Mouse (Mus musculus) megakaryocyte, adult 5-6 weeks (primary cell): ENCODE data around the gene Actl10. TPM values are rescaled to one million over a fixed set of nuclear protein-coding genes. Genes with fewer than 3 reads are reported as not detected.

Source experiments
- ATAC-seq: 2 replicates; pipeline ENCODE4 v1.8.0; 2016; ENCODE audit warnings: mild to moderate bottlenecking, inconsistent platforms; ENCODE audit not compliant: poor library complexity, severe bottlenecking
- total RNA-seq, 2 experiments: library from RNA; stranded (forward) in 1 of 2; stranded (reverse) in 1 of 2; fragments of 153-499, 151-499 nt in 1 of 2; fragments of 221-1000, 200-1000 nt in 1 of 2; gene quantifications; 2 replicates each; pipeline versions ENCODE4 v1.2.3 to v1.2.4; 2015 to 2017

Actl10 gene
- total RNA-seq, 2 experiments from 2014 or later: 0.11 to 0.15 TPM

GRCm38 (mm10) chr2:154580586-154580985 is 29.0 kb downstream of the Actl10 start:
- no peak for ATAC-seq

GRCm38 (mm10) chr2:154581421-154581820 is 29.8 kb downstream of the Actl10 start:
- ATAC-seq: no peak

GRCm38 (mm10) chr2:154583906-154584872 is 32.6 kb downstream of the Actl10 start:
- ATAC-seq: no peak

- ATAC-seq: no peak
Measured at GRCm38 (mm10) chr2:154584931-154585601, 33.5 kb downstream of the Actl10 start.

- peak; percentile 80 for ATAC-seq
Measured at GRCm38 (mm10) chr2:154586405-154586804, 34.8 kb downstream of the Actl10 start.

- no peak for ATAC-seq
Measured at GRCm38 (mm10) chr2:154589051-154589450, 37.5 kb downstream of the Actl10 start.

- ATAC-seq: no peak
Measured at GRCm38 (mm10) chr2:154591239-154591638, 39.7 kb downstream of the Actl10 start.

- ATAC-seq: peak; percentile 80
Measured at GRCm38 (mm10) chr2:154593025-154593424, 41.4 kb downstream of the Actl10 start.

GRCm38 (mm10) chr2:154595775-154596174 is 44.2 kb downstream of the Actl10 start:
- ATAC-seq: no peak

- peak; percentile 86 for ATAC-seq
Measured at GRCm38 (mm10) chr2:154597399-154597798, 45.8 kb downstream of the Actl10 start.

- no peak for ATAC-seq
Measured at GRCm38 (mm10) chr2:154600586-154600985, 49.0 kb downstream of the Actl10 start.

- ATAC-seq: no peak
Measured at GRCm38 (mm10) chr2:154601324-154601723, 49.7 kb downstream of the Actl10 start.

Other genes starting within 250 kb of the Actl10 start
- gene Bpifb9b, start 244.5 kb upstream of the Actl10 start, total RNA-seq (2015): not detected in 2 replicates
- gene Bpifb9b, start 244.5 kb upstream of the Actl10 start, total RNA-seq (2017): not detected in 2 replicates
- gene Cdk5rap1, start 178.8 kb upstream of the Actl10 start, total RNA-seq (2015): 6.5 and 9.8 TPM in 2 replicates
- 12.9 and 13.5 TPM in 2 replicates for gene Cdk5rap1, start 178.8 kb upstream of the Actl10 start, total RNA-seq (2017)
- 0.22 and 0.62 TPM in 2 replicates for gene Snta1, start 143.7 kb upstream of the Actl10 start, total RNA-seq (2015)
- gene Snta1, start 143.7 kb upstream of the Actl10 start, total RNA-seq (2017): 1.1 and 1.4 TPM in 2 replicates
- gene Cbfa2t2, start 115.3 kb upstream of the Actl10 start, total RNA-seq (2015): 13.7 and 19.1 TPM in 2 replicates
- gene Cbfa2t2, start 115.3 kb upstream of the Actl10 start, total RNA-seq (2017): 7.5 and 22.8 TPM in 2 replicates
- gene 1700003F12Rik, start 4.7 kb upstream of the Actl10 start, total RNA-seq (2015): not detected in 2 replicates
- not detected in 2 replicates for gene 1700003F12Rik, start 4.7 kb upstream of the Actl10 start, total RNA-seq (2017)
- 0.78 and 1.6 TPM in 2 replicates for gene Necab3, start 7.1 kb downstream of the Actl10 start, total RNA-seq (2015)
- gene Necab3, start 7.1 kb downstream of the Actl10 start, total RNA-seq (2017): 1.8 and 2.2 TPM in 2 replicates
- gene E2f1, start 18.1 kb downstream of the Actl10 start, total RNA-seq (2015): 14.3 and 16.2 TPM in 2 replicates
- 7.7 and 9.3 TPM in 2 replicates for gene E2f1, start 18.1 kb downstream of the Actl10 start, total RNA-seq (2017)
- gene Pxmp4, start 51.9 kb downstream of the Actl10 start, total RNA-seq (2015): 21.9 and 24.2 TPM in 2 replicates
- gene Pxmp4, start 51.9 kb downstream of the Actl10 start, total RNA-seq (2017): 24.4 and 27.1 TPM in 2 replicates
- gene Zfp341, start 61.5 kb downstream of the Actl10 start, total RNA-seq (2015): 2.2 and 2.3 TPM in 2 replicates
- gene Zfp341, start 61.5 kb downstream of the Actl10 start, total RNA-seq (2017): 1.5 and 1.8 TPM in 2 replicates
- gene 4930519P11Rik, start 61.7 kb downstream of the Actl10 start, total RNA-seq (2015): 2.7 TPM in 1 of 2 replicates, not detected in the other
- gene 4930519P11Rik, start 61.7 kb downstream of the Actl10 start, total RNA-seq (2017): 0.85 TPM in 1 of 2 replicates, not detected in the other
- gene Chmp4b, start 99.9 kb downstream of the Actl10 start, total RNA-seq (2015): 117 and 122 TPM in 2 replicates
- 166 and 187 TPM in 2 replicates for gene Chmp4b, start 99.9 kb downstream of the Actl10 start, total RNA-seq (2017)
- gene Gm14214, start 218.3 kb downstream of the Actl10 start, total RNA-seq (2015): not detected in 2 replicates
- gene Gm14214, start 218.3 kb downstream of the Actl10 start, total RNA-seq (2017): not detected in 2 replicates
- 86.8 and 92.8 TPM in 2 replicates for gene Raly, start 239.3 kb downstream of the Actl10 start, total RNA-seq (2015)
- gene Raly, start 239.3 kb downstream of the Actl10 start, total RNA-seq (2017): 164 and 176 TPM in 2 replicates
- gene a, start 239.6 kb downstream of the Actl10 start, total RNA-seq (2015): 0.39 TPM in 1 of 2 replicates, not detected in the other
- not detected in 2 replicates for gene a, start 239.6 kb downstream of the Actl10 start, total RNA-seq (2017)